Mouse (Mus musculus) T-cell, adult 66 days (primary cell): ENCODE measurements around the gene C130060K24Rik. TPM values are rescaled to one million over a fixed set of nuclear protein-coding genes. Genes with fewer than 3 reads are reported as not detected.

ENCODE experiments used
- total RNA-seq, 2 experiments: library from RNA; stranded (reverse); gene quantifications; 3 replicates in 1 of 2; 4 replicates in 1 of 2; pipeline ENCODE4 v1.2.4; 2023

The C130060K24Rik gene
- total RNA-seq: not detected

GRCm38 (mm10) chr6:65380918-65381772, at the start of gene C130060K24Rik:
Gene C130060K24Rik, plus strand, starts transcription at chr6:65381105.

Other genes with a start within 250 kb of the C130060K24Rik start
- 1 to 10 TPM; 2.1 to 2.2 TPM for gene Hpgds, start 236.2 kb upstream of the C130060K24Rik start, total RNA-seq
- gene Tnip3, start 144.2 kb downstream of the C130060K24Rik start, total RNA-seq: under 1 TPM; 0.47 to 0.96 TPM